Mouse (Mus musculus) mature B cell (primary cell): ENCODE results near the gene Rbms3.

ENCODE experiments used
- in situ Hi-C: fragments of 300-500 bp; cut with MboI; formaldehyde crosslinking; loops from 2 replicates; pipeline ENCODE4 v1.14.3; 2019

The Rbms3 gene

DNA sequence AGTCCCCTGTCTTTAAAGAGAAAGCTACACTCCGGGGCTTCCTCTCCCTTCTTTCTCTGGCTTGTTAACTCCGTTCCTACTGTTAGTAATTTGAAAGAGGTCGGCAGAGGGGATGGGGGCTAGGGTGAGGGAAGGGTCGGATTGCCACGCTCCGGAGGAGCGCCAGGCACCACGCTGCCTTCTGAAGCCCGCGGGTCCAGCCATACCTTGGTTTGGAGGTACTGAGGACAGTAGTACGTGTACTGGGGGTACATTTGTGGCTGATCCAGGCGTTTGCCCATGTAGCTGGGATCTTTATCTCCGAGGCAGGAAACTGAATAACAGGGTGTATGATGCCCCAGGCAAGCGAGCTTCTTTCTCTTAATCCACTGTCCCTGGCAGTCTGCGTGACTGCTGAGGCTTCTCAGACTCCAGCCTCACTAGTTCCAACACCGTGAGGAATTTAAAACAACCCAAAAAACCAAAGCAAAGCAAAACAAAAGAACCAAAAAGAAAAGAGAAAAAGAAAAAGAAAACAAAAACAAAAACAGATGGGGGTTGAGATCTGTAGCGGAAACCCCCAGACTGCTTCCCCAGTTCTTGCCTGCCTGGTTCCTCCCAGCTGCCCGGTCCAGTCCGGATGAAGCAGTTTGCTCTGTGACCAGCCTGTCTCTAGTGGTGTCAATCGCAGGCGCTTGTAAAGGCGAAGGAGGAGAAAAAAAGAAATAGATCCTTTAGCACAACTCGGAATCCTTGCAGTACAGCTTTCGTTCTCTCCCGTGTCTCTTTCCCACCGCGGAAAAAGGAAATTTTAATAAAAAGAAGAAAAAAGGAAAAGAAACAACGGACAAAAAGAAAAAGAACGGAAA is 378.0 kb downstream of the Rbms3 start:
- in situ Hi-C loops = no loop called here

DNA sequence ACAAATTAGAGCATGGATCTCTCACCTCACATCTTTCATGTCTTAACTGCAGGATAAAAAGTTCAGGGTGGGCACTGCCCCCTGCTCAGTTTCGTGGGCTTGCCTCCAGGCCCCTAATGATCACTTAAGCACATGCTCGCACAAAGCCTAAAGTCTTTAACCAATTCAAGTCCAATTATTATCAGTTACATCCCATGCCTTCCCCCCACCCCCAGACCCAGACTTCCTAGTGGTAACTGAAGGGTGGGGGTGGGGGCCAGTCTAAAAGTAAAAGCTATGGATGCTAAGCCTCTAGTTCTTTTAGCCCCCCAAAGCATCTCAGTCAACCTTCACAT is 378.9 kb downstream of the Rbms3 start:
- in situ Hi-C loops = no loop called here

DNA sequence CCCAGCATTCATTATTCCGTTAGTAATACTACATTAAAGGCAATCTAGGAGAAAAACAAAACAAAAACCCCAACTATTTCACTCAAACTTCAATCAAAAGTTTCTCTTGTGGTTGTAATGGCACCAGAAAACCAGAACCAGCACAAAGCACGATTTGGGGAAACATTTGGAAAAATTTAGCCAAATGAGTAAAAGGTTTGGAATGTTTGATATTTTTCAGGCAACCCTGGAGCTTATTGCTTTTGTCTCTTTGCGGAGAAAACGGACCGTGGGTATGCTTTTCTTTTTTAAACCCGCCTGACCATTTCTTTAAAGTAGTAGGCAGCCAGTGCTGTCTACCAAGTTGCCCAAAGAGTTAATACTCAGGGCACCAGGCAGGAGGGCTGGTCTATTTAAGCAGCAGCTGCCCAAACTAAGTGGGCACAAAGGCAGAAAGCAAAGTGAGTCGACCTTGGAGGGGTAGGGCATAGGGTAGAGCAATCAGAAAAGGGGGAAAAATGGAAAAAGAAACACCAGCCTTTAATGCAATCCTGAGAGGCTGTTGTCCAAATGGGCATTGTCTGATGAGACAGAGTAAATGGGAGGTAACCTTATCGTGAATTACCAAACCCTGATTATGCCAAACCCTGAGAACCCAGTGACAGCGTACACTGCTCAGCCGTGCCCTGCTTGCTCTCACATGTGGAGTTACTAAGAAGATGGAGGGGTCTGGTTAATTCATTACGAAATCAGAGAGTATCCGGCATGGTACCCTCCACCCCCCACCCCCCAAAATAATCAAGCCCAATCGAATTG is 379.5 kb downstream of the Rbms3 start:
- in situ Hi-C loops = no loop called here

DNA sequence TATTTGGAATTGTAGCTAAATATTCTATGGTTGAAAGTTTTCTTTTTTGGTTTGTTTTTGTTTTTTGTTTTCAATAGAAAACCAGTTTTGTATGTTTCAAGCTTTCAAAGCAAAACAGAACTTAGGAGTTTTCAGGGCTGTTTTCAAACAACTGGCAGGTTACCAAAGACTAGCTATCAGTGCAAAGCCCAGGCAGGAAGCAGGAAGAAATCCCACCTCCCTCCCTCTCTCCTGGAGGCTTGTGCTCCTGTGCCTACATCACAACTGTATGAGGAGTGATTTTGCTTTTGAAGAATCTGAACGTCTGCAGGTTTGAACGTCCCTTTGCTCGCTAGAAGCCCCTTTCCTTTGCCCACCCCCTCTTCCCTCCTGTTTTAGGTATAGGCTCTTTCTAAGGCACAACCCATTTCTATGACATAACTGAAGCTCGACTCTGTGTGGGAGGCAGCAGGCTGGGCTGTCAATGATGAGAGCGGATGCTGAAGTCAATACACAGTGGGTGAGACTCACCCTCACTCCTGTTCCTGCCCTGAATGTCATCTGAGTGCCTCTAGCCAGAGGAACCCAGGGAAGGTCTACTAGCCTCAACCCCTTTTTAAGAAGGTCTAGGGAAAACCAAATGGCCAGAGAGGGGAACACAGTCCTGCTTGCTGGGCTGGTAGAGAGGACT is 382.3 kb downstream of the Rbms3 start:
- in situ Hi-C loops = no loop called here

DNA sequence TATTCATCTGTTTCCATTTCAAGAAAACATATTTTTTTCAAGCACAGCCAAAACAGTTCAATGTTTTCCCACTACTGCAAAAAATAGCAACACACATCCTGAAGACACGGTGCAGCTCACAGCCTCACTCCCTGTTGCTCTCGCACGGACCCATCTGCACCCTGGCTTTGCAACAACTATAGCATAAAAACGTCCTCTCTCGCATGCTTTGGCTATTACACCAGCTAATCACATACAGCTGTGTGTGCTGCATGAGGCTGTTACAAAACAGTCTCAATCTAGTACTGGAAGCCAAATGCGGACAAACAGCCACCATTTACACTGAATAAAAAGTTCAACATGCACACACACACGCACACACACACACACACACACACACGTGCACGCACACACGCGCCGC is 383.5 kb downstream of the Rbms3 start:
- in situ Hi-C loops = no loop called here

DNA sequence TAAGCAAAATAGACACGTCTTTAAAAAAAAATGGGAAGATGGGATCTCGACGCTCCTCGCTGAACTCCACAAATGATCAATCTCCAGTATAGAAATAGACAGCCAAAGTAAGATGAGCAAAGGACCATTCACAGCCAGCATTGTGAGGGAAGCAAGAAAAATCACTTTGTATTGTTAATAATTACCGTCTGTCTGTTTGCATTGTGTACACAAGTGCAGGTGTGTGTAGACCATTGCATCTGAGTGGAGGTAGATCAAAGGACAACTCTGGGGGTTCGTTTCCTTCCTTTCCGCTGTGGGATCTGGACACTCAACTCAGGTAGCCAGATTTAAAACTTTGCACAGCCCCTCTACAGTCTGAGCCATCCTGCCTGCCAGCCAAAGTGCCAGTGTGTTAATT is 386.3 kb downstream of the Rbms3 start:
- in situ Hi-C loops = no loop called here

DNA sequence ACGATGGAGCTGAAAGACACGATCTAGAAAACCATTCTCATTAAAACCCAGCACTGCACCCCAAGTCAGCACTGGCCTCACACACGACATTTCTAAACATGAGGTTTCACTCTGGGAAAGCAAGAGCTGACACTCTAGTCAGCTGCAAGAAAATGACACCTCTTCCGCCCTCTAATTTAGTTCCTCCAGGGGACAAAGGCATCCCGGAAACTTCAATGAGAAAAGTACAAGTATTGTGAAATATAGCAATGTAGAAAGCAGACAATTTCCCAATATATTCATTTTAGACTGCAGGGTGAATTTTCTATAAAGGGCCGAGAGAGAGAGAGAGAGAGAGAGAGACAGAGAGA is 395.0 kb downstream of the Rbms3 start:
- in situ Hi-C loops = no loop called here

DNA sequence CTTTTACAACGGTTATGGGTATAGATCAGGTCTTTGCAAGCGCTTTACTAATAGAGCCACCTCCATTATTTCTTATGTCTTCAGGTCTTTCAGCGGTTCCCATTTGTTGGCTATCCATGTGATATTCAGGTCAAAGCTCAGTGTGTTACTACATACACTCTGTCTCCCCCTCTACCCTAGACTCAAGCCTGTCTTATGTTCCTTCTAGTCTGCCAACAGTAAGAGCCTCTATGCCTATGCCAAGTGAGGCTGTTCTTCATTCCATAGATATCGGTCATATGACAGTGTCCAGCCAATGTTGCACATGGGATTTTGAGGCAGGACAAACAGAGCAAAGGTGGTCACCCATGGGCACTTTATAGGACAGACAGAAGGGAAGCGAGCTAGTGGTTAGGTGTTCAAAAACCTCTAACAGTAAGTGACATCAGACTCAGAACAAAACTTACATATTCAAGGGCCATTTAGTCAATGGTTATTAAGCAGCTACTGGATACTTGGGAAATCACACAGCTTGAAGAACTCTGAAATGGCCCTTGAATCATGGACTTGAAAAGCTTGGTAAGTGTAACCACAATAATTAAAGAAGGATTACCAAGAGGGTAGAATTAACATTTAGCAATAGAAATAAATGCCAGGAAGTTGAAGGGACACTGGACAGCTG is 395.5 kb downstream of the Rbms3 start:
- in situ Hi-C loops = no loop called here

DNA sequence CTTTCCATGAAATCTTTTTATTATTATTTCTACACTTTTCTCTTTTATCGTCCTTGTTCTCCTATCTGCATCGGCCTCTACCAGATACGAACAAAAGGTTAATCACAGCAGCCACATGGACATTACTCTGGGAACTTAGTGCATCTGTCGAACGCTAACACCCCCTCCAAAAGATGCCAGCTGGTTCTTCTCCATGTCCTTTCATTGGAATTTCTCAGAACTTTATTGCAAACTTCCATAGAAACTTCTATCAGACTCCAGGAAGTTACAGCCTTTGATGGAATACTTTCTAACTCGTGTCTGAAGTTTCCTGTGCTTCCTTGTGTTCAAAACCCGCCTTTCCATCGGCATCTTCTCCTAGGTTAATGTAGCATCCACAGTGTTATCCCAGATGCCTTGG is 407.0 kb downstream of the Rbms3 start:
- in situ Hi-C loops = no loop called here

DNA sequence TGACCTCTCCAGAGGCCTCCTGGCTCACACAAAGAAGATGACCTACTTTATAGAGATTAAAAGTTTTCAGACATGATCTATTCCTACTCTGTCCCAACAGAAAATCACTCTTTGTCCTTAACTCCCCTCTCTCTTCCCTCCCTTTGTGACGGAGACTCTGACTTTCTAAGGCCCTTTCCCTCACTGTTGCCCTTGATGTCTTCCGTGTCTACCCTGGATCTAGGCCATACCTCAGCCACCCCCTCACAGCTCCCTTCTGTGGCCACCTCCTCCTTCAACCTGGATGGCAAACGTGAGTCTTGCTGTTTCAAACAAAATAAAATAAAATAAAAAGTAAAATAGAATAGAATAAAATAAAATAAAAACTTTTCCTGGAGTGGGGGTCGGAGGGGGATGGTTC is 408.2 kb downstream of the Rbms3 start:
- in situ Hi-C loops = no loop called here

DNA sequence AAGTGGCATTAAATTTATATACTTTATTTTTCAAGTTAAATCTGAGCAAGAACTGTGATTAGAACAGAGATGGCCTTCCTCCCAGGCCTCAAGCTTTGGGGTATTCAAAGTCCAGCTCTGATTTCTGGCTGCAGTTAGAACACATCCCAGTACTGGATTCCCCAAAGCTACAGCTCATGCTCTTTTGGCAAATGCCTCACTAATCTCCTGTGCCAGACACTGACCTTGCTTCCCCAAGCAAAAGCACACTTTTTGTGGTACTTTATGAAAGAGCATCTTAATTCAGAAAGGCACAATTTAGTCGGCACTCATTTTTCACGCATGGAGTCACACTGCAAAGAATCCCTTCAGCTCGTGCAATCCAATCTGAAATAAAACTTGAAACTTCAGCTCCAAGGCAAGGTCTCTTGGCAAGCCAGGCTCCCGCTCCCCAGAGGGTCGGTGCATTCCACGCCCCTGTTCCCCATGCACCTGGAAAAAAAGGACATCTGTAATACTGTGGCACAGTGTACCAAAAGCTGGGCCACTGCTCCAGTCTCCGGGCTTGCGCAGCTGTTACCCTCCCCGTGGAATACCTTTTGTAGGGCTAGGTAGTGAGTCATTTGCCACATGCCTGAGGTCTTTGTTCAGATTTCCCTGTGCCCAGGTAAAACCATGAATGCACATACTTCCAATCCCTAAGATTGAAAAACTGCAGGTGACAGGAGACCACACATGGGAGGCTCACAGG is 413.5 kb downstream of the Rbms3 start:
- in situ Hi-C loops = no loop called here

DNA sequence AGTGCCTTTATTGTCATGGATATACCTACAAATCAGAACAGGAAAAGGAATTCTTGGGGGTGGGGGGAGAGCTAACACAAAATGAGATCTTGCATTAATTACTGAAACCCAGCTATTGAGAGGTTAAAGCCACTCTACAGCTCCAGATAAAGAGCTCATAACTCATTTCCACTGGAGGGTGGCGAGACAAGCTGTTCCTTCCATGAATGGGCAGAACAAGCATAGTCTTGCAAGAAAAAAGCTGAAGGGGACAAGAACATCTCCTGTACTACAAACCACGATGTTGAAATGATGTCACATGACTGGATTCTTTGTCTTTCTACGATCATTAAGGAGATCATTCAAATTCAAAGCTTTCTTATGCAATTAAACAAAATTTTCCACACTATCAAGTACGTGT is 417.7 kb downstream of the Rbms3 start:
- in situ Hi-C loops = no loop called here

DNA sequence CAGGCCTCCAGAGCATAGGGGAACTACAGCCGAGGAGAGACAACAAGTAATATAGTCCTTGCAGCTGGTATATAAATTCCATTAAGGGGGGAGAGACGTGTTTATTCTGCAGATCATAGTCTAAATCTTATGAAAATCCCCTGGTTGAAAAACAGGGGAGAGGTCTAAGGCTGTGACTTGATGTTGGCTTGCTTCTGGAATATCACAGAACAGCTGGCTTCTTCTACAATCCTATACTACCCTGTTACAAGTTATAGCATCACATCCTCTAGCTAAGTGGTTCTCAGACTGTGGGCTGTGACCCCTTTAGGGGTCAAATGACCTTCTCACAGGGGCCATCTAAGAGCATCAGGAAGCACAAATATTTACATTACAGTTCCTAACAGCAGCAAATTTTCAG is 419.4 kb downstream of the Rbms3 start:
- in situ Hi-C loops = no loop called here

DNA sequence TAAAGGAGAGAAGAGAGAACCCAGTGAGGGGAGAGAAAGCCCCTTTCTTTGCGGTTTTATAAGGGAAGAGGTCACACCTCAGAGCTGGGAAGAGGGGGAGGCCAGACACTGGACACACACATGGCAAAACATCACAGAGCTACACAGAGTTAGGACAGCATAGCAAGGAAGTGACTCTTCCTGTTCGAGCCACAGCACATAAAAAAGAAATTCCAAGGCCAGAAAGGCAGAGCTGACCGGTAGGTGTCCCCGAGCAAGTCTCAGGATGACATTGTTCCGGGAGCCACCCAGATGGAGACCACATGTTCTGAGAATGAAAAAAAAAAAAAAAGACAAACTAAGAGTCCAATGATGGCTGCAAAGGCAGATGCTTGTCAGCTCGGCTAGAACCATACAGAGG is 424.3 kb downstream of the Rbms3 start:
- in situ Hi-C loops = no loop called here

DNA sequence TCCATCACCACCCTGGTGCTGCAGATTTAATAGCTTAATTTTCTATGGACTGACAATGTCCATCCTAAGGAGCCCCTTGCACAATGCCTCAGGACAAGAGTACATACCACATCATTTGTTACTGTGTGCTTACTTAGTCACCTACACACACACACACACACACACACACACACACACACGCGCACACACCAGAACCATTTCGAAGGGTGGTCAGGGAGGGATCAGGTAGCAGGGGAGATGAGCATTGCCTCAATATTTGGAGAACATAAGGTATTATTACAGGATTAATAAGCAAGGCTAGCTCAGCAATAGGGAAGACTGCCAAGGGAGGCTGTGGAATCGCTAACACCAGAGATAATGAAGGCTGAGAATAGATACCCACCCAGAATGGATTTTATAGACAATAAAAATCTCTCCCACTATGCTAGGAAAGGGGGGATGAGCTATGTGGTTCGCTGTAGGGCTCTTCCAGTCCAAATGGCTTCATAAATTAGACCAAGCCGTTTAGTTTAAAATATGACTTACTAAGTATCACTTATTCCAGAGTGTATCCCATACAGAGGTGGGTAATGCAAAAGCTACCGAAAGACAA is 429.6 kb downstream of the Rbms3 start:
- in situ Hi-C loops = no loop called here

DNA sequence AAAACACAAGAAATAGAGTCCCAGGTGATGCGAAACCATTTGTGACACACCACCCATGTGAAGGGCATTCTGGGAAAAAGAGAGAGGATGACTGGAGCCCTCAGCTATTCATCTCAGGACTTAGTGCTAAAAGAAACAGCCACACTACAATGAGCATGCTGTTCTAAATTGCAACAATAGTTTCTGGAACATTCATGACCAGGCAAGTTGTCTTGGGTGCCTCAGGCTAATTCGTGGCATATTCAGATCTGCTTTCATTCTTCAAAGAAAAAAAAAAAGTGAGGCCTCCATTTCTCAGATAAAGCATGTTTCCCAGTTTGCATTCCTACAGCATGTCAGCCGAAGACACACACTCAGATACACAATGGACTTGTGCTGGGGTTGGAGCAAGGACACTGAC is 432.2 kb downstream of the Rbms3 start:
- in situ Hi-C loops = no loop called here

DNA sequence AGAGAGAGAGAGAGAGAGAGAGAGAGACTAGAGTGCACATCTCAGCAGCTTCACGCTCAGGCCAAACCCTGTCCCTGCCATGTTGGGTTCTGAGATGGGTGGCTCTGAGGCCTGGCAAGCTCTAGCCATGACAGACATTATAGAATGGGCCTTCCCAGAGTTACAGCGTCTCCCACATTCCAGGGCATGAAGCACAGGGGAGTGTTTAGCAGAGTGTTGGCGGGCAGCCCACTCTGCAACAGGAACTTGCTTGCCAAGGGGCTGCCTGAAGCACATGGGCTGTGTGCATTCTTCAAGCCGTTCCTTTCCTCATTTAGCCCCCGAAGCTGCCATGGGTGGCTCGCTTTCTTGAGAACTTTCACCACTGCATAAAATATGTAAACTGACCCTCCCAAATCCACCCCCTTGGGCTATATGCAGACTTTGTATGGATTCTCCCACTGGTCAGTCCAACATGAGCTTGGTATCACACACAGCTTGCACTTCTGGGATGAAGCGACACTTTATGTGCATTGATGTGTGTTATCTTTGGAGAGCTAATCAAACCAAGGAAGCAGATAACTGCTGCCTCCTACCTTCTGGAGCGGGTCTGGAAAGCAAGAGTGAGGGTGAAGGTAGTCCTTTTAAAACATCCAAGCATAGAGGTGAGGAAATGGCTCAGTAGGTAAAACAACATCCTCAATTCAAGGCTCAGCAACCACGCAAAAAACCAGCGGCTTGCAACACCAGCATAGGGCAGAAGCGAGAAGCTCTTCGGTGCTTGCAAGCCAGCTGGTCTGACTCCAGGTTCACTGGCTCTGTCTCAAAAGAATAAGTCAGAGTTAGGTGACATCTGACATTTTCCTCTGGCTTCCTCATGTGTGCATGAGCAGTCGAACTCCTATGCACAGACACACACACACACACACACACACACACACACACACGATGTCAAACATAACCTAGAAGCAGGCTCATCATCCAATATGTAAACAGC is 436.9 kb downstream of the Rbms3 start:
- in situ Hi-C loops = no loop called here

DNA sequence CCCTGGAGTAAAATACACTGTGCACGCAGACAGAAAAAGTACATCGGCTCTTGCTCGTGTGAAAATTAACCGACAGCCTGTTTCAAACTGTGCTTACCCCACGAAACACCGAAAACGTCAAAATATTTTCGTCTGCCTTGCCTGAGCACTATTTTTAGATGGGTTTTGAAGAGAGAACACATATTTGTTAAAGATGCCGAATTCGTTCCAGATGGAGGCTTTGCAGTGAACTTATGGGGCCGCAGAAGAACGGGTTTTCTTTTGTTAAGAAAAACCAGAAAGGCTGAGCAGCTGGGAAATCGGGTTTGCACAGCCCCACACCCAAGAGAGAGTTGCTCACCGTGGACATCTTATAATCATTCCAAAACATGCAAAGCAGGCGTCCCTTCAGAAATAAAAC is 437.6 kb downstream of the Rbms3 start:
- in situ Hi-C loops = no loop called here

DNA sequence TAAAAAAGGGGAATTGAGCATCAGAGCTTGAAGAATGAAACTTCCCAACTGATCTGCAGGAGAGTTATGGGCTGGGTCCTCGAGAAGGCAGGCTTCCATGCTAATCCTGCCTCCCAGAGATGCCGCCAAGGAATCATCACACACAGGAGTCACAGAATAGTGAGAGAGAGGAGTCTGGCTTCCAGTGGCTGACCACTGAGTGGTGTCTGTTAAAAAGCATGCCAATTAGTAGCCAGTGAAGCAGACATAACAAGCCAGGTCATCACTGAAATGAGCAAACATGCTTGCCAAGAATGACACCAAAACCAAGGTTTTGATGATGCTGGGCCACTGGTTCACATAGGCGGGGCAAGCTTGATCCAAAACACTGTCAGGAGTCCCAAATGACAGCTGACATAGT is 441.3 kb downstream of the Rbms3 start:
- in situ Hi-C loops = no loop called here
